9 mouse cellular contexts compared by ENCODE assay signal in genomic region chr4:134772805-134773674, GRCm38 (mm10). TPM values are rescaled to one million over a fixed set of nuclear protein-coding genes. Genes with fewer than 3 reads are reported as not detected.
A peak's percentile ranks its signal among the peaks of the same experiment; 100 is the strongest.
DNase-seq lines count a peak whose midpoint lies in the region; ATAC-seq and TF ChIP-seq lines count a peak whose summit lies in the region.
"Had no signal": no experiment of that assay in that cellular context is flagged by ENCODE, and none has a peak within 500 bp of the region (broad histone marks: within the 10 kb centered on the region; RNA-seq: fewer than 3 reads in every experiment).

No protein-coding gene starts in this region.

- H3K27me3 ChIP-seq in kidney, embryonic 15.5 days = 0 out of 2 replicates have a peak, but pooled peaks cover 3% of the 10 kb centered on the region
- no peaks in the 10 kb centered on the region for H3K27me3 ChIP-seq in liver, embryonic 11.5 days (replicated peaks; ENCODE audit: control insufficient read depth, insufficient read depth, low read length)
- H3K27me3 ChIP-seq in thymus, adult 2 months (ENCODE audit: control insufficient read depth, insufficient read depth, low read length) = no peaks in the 10 kb centered on the region

- DNase-seq in kidney, adult 8-10 months = no peak
- peak; percentile 41 for DNase-seq in cerebellum, adult 8-10 months
- no peak for DNase-seq in liver, embryonic 11.5 days (ENCODE audit: low spot score)
- DNase-seq in thymus, adult 2 months = peak; percentile 67
- DNase-seq in urinary bladder, postnatal 36 days (ENCODE audit: low spot score in 2 of 2) = no peak
- DNase-seq in left cerebral cortex, adult 9 months (ENCODE audit: low spot score in 2 of 2) = no peak
- no peak for DNase-seq in gastrocnemius, adult 2 months

- TF ChIP-seq CTCF in thymus, adult 2 months (IDR thresholded peaks at IDR 0.05; ENCODE audit: borderline replicate concordance, control insufficient read depth, extremely low read depth, insufficient read depth, low read length, poor library complexity) = no peak
- no peak for TF ChIP-seq CTCF in gastrocnemius, adult 2 months (IDR thresholded peaks at IDR 0.05)

- no peaks in the 10 kb centered on the region for H3K36me3 ChIP-seq in kidney, embryonic 15.5 days
- no peaks in the 10 kb centered on the region for H3K36me3 ChIP-seq in liver, embryonic 11.5 days (ENCODE audit: control insufficient read depth, insufficient read depth, low read length)
- no peaks in the 10 kb centered on the region for H3K36me3 ChIP-seq in thymus, adult 2 months (ENCODE audit: control insufficient read depth, insufficient read depth, low read length)

- no peak overlapping the region for H3K4me3 ChIP-seq in kidney, embryonic 15.5 days (replicated peaks)
- H3K4me3 ChIP-seq in liver, embryonic 11.5 days (ENCODE audit: low read depth, low read length) = no peak overlapping the region
- no peak overlapping the region for H3K4me3 ChIP-seq in thymus, adult 2 months (ENCODE audit: control insufficient read depth, insufficient read depth, low read length)
- no peak overlapping the region for H3K4me3 ChIP-seq in gastrocnemius, adult 2 months

- intact Hi-C loops in gastrocnemius, adult 2 months (cut with DNase I) = no loop called here

- H3K4me2 ChIP-seq in kidney, embryonic 15.5 days = no peak overlapping the region
- peak overlapping the region; percentile 12; the same call in 1 of the 2 replicates for H3K4me2 ChIP-seq in liver, embryonic 11.5 days

- TF ChIP-seq POLR2A in thymus, adult 2 months (IDR thresholded peaks at IDR 0.05; ENCODE audit: control insufficient read depth, extremely low read depth, insufficient read depth, low read length, poor library complexity) = no peak

- H3K4me1 ChIP-seq in kidney, embryonic 15.5 days = peaks cover 41% of the 10 kb centered on the region
- peaks cover 42% of the 10 kb centered on the region for H3K4me1 ChIP-seq in liver, embryonic 11.5 days (replicated peaks; ENCODE audit: control insufficient read depth, insufficient read depth, low read length)
- H3K4me1 ChIP-seq in thymus, adult 2 months (replicated peaks; ENCODE audit: control insufficient read depth, insufficient read depth, low read length) = peaks cover 14% of the 10 kb centered on the region

- no peak overlapping the region for H3K27ac ChIP-seq in kidney, embryonic 15.5 days
- H3K27ac ChIP-seq in liver, embryonic 11.5 days (ENCODE audit: low read depth, low read length) = peak overlapping the region; percentile 29; the same call in 1 of the 2 replicates
- H3K27ac ChIP-seq in thymus, adult 2 months (ENCODE audit: control insufficient read depth, insufficient read depth, low read length) = peak overlapping the region; percentile 6
- H3K27ac ChIP-seq in gastrocnemius, adult 2 months = no peak overlapping the region
- H3K27ac ChIP-seq: kidney, postnatal 0 days had no signal

- ATAC-seq in kidney, embryonic 15.5 days (replicated peaks; ENCODE audit: low FRiP score) = 0 out of 2 replicates have a peak, but pooled peaks have one; percentile 24
- peak; percentile 68 for ATAC-seq in liver, embryonic 11.5 days (replicated peaks; ENCODE audit: low FRiP score)

- no peak overlapping the region for H3K9ac ChIP-seq in kidney, embryonic 15.5 days
- peak overlapping the region; percentile 36 for H3K9ac ChIP-seq in liver, embryonic 11.5 days (ENCODE audit: low read depth, low read length)

- 35% methylated on average over 4 of the region's 4 CpGs for WGBS in kidney, embryonic 15.5 days
- WGBS in liver, embryonic 11.5 days = 35% methylated on average over 4 of the region's 4 CpGs
- WGBS in thymus, adult 2 months = 13% methylated on average over 4 of the region's 4 CpGs

- no peaks in the 10 kb centered on the region for H3K9me3 ChIP-seq in kidney, embryonic 15.5 days (replicated peaks)
- no peaks in the 10 kb centered on the region for H3K9me3 ChIP-seq in liver, embryonic 11.5 days (ENCODE audit: control insufficient read depth, low read length)

RNA-seq across cellular contexts. Expression of gene Ldlrap1, which starts 5.2 kb away (rescaled TPM):
- polyA plus RNA-seq in kidney, embryonic 15.5 days (2015; fragmentation: Nextera tagmentation; extraction: Ambion mirVana) = 19.3 and 23.6 TPM in 2 replicates
- polyA plus RNA-seq in liver, embryonic 11.5 days (2014; fragmentation: Nextera tagmentation; extraction: Ambion mirVana) = 32.2 and 33.3 TPM in 2 replicates
- 25.3 and 26.0 TPM in 2 replicates for polyA plus RNA-seq in thymus, adult 2 months (2012; rRNA removed)
- 1 to 10 TPM; 5.7 to 6.6 TPM for total RNA-seq in gastrocnemius, adult 2 months (2021)

Comparison
In these comparisons a context has a peak if more than half of its experiments do, and no peak if none do; other contexts are left out.
1. H3K27ac ChIP-seq: peak in liver, embryonic 11.5 days (single experiment) and thymus, adult 2 months (single experiment); none in kidney, embryonic 15.5 days (single experiment) and gastrocnemius, adult 2 months (single experiment).
2. DNase-seq: peak in cerebellum, adult 8-10 months (single experiment) and thymus, adult 2 months (single experiment); none in kidney, adult 8-10 months (0 of 2), liver, embryonic 11.5 days (single experiment), urinary bladder, postnatal 36 days (0 of 2), left cerebral cortex, adult 9 months (0 of 2) and gastrocnemius, adult 2 months (single experiment).